Mouse (Mus musculus) retina, adult 2 months (tissue): ENCODE data around the gene Nusap1.
A peak's percentile ranks its signal among the peaks of the same experiment; 100 is the strongest.
"Not testable (repeated sequence)": the region's sequence is repeated elsewhere in the genome, so short reads cannot be mapped to it uniquely, and the experiment has no call there.

Experiments used
- DNase-seq: peaks from one replicate; pipeline ENCODE4 v3.0.0-alpha.2; 2012; ENCODE audit warnings: low read depth, low spot score

Gene Nusap1

DNA sequence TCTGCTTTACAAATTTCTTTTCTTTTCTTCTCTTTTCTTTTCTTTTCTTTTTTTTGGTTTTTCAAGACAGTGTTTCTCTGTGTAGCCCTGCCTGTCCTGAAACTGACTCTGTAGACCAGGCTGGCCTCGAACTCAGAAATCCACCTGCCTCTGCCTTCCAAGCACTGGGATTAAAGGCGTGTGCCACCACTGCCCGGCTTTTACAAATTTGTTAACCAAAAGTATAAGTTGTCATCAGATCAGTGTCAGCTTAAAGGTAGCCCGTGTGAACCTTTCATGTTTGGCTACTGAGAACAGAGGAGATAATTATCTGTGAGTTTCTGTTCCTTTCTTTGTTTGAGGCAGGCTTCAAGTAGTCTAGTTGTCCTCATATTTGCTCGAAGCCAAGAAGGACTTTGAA is 26.2 kb downstream of the Nusap1 start:
- no peak for DNase-seq

DNA sequence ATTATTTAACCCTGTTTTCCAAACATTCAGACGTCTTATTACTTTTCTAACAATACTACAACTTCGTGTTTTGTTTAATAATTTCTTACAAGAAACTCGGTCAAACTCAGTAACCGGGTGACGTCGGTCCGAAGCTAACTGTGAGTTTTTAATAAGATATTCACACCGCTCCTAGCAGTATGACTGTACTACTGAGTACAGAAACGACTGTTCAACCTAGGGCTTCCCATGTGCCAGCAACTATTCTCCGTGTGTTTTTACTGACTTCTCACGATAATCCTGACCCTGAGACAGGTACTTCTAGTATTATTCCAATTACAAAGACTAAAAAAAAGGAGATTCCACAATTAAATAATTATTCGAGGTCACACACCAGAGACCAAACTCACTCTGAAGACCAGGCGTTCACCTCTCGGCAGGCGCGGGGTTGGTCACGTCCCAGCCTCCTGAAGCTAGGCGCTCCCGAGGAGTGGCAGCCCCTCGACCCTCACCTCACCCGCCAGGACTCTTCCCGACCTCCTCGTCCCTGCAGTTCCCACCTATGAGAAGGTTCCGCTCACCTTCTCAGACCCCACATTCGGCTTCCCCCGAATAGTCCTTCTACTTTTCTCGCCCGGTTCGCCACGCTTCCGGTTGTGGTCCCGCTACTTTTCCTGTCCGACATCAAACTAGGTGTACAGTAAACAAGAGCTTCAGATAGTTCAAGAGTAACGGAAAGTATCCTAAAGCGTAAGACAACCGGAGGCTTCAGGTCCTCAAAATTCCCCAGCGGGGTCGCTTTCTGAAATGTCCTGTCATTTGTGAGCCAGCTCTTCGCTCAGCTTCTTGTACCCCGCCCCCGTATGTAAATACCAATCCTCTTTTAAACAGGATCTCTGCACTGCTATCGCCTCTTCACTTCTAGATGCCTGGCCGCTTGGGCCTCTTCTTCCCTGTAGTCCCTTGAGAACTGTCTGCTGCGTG is 44.4 kb downstream of the Nusap1 start, which contains the start of gene Ndufaf1:
Ndufaf1 (minus strand) TSS at position 608 of the 963 bp plus-strand sequence.
- peak; percentile 80 for DNase-seq

DNA sequence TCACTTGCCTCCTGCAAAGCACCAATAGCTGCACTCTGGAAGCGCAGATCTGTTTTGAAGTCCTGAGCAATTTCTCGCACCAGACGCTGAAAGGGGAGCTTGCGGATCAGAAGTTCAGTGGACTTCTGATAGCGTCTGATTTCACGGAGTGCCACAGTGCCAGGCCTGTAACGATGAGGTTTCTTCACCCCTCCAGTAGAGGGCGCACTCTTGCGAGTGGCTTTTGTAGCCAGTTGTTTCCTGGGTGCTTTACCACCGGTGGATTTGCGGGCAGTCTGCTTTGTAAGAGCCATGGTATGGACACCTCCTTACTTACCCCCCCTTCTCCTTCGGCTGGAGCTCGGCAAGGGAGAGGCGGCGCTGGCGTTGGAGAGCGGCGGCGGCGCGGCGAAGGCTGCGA is 47.6 kb downstream of the Nusap1 start:
- DNase-seq, result not testable (repeated sequence)

DNA sequence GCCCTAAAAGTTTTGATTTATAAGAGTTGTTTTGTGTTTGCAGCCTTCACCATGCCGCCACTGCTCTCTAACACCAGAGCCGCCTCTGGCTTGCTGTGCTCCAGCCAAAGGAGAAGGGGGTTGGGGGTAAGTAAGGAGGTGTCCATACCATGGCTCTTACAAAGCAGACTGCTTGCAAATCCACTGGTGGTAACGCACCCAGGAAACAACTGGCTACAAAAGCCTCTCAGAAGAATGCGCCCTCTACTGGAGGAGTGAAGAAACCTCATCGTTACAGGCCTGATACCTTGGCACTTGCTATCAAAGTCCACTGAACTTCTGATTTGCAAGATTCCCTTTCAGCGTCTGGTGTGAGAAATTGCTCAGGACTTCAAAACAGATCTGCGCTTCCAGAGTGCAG is 50.9 kb downstream of the Nusap1 start:
- DNase-seq, result no peak

DNA sequence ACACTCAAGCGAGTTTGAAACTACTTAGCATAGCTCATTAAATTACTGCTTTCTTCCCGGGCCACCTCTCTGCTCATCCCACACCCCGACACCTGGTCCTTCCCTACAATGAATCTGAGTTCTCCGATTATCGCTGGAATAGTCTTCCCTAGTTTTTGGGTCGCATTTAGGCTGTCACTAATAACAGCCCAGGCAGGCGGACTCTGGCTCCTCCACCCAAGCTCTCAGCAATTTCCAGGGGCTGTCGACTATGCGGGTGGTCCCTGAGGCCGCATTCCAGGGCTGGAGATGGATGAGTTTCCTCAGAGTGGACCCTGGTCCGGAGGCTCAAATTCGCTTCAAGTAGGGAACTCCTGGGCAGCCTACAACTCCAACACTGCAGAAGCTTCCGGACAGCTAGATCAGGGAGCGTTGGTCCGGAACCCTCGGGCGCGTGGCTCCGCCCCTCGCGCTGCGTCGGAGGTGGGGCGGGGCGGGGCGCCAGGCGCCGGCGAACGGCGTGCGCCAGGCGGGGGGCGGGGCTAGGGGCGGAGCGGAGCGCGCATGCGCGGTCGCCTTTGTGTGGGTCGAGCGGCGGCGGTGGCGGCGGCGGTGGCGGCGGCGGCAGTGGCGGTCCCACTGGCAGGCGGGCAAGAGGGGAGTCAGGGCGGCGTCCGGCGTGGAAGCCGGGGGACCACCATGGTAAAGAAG is 56.6 kb downstream of the Nusap1 start, which contains the start of gene Rtf1:
Rtf1 (plus strand) TSS at position 544 of the 690 bp plus-strand sequence.
- peak; percentile 79 for DNase-seq

GRCm38 (mm10) chr2:119675215-119675784 is 57.2 kb downstream of the Nusap1 start:
- no peak for DNase-seq

- DNase-seq, result no peak
Observed at GRCm38 (mm10) chr2:119675831-119676230, 57.7 kb downstream of the Nusap1 start.

DNA sequence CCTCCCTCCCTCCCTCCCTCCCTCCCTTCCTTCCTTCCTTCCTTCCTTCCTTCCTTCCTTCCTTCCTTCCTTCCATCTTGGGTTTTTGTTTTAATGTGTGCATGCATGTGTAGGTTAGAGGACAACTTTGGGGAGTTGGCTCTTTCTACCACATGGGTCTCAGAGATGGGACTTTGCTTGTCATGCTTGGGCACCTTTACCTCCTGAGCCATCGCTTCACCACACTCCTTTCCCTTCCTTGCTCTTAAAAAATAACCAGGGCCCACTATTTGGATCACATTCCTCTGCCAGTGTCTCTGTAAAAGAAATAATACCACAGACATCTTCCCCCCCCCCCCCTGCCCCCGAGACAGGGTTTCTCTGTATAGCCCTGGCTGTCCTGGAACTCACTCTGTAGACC is 65.6 kb downstream of the Nusap1 start:
- DNase-seq, result no peak

- no peak for DNase-seq
Observed at GRCm38 (mm10) chr2:119692003-119692701, 74.1 kb downstream of the Nusap1 start.

GRCm38 (mm10) chr2:119694826-119695225 is 76.7 kb downstream of the Nusap1 start:
- DNase-seq, result no peak

GRCm38 (mm10) chr2:119696111-119696510 is 78.0 kb downstream of the Nusap1 start:
- DNase-seq, result no peak

DNA sequence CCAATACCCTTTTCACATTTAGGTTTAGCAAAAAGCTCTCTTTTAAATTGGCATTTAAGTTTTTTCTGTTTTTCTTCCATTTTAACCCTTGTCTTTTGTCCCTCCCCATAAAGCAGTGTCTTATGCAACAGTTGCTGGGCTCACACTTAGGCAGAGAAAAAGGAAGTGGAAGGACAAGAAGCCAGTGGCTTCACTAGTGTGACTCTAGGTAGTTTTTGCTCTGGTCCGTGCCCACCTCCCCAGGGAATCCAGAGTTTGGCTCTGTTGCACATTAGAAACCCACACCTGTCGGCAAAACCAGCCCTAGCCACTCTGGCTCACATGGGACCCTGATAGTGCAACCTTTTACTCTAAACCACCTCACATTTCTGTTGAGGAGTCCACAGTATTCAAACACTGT is 80.4 kb downstream of the Nusap1 start:
- DNase-seq, result no peak

DNA sequence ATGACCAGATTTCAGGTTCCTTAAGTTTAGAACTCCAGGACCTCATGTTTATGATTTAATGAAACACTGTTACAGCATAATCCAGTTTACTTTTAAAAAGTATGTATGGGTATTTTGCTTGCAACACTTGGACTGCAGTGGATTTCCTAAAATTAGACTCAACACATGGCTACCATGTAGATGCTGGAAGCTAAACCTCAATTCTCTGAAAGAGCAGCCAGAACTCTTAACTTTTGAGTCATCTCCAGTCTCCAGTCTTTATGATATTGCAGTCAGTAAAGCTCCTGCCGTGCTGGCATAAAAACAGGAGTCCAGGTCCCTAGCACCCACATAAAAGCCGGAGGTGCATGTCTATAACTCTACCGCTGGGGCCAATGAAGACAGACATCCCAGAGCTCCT is 81.9 kb downstream of the Nusap1 start:
- DNase-seq, result no peak
